Mouse (Mus musculus): ENCODE results near the gene Cbx5.

- TF ChIP-seq CTCF (IDR thresholded peaks at IDR 0.05; ENCODE audit: borderline replicate concordance, insufficient read depth, low read depth, low read length) (no peak), POLR2A (IDR thresholded peaks at IDR 0.05; ENCODE audit: borderline replicate concordance, insufficient read depth, low read length) (no peak)
Measured at GRCm38 (mm10) chr15:103145635-103146299, 93.8 kb downstream of the Cbx5 start.
